Mouse (Mus musculus) kidney, postnatal 14 days (tissue): ENCODE measurements around the gene Pias4.

Source experiments
- DNase-seq: peaks from one replicate; pipeline ENCODE4 v3.0.0; 2022; ENCODE audit warnings: mixed read lengths

Pias4 gene

GRCm38 (mm10) chr10:81168087-81168431 is 336 bp upstream of the Pias4 start:
- no peak for DNase-seq

GRCm38 (mm10) chr10:81165118-81165517 is 2.6 kb downstream of the Pias4 start:
- no peak for DNase-seq

- DNase-seq, result no peak
Measured at GRCm38 (mm10) chr10:81162318-81162652, 5.4 kb downstream of the Pias4 start.

GRCm38 (mm10) chr10:81161602-81162317 is 6.0 kb downstream of the Pias4 start:
- peak; percentile 71 for DNase-seq

- DNase-seq, result no peak
Measured at GRCm38 (mm10) chr10:81154736-81155135, 13.0 kb downstream of the Pias4 start.

GRCm38 (mm10) chr10:81154313-81154712 is 13.4 kb downstream of the Pias4 start:
- no peak for DNase-seq

- DNase-seq, result no peak
Measured at GRCm38 (mm10) chr10:81152609-81153008, 15.1 kb downstream of the Pias4 start.

GRCm38 (mm10) chr10:81151261-81151660 is 16.5 kb downstream of the Pias4 start:
- DNase-seq, result no peak

- DNase-seq, result no peak
Measured at GRCm38 (mm10) chr10:81146296-81146695, 21.4 kb downstream of the Pias4 start.

GRCm38 (mm10) chr10:81145778-81146177 is 21.9 kb downstream of the Pias4 start:
- no peak for DNase-seq

- DNase-seq, result no peak
Measured at GRCm38 (mm10) chr10:81145307-81145706, 22.4 kb downstream of the Pias4 start.

GRCm38 (mm10) chr10:81144667-81145066 is 23.1 kb downstream of the Pias4 start:
- DNase-seq, result peak; percentile 48

GRCm38 (mm10) chr10:81143845-81144437 is 23.8 kb downstream of the Pias4 start:
- no peak for DNase-seq

GRCm38 (mm10) chr10:81143157-81143633 is 24.5 kb downstream of the Pias4 start:
- DNase-seq, result no peak

GRCm38 (mm10) chr10:81142551-81142981 is 25.2 kb downstream of the Pias4 start:
- DNase-seq, result no peak

- DNase-seq, result no peak
Measured at GRCm38 (mm10) chr10:81141455-81142210, 26.1 kb downstream of the Pias4 start.

GRCm38 (mm10) chr10:81140717-81141454 is 26.8 kb downstream of the Pias4 start:
- DNase-seq, result peak; percentile 58

GRCm38 (mm10) chr10:81140005-81140404 is 27.7 kb downstream of the Pias4 start:
- DNase-seq, result peak; percentile 44

GRCm38 (mm10) chr10:81139529-81139846 is 28.2 kb downstream of the Pias4 start:
- no peak for DNase-seq

GRCm38 (mm10) chr10:81138821-81139528 is 28.7 kb downstream of the Pias4 start:
- no peak for DNase-seq

- peak; percentile 53 for DNase-seq
Measured at GRCm38 (mm10) chr10:81138131-81138782, 29.5 kb downstream of the Pias4 start.
